Mouse (Mus musculus): ENCODE measurements at regions not wholly inside any gene's neighbourhood (a gene's known extent, or its start where the extent isn't known, plus 50 kb on each side); places are given as distances from the start of the nearest gene placed in this dataset.

GRCm38 (mm10) chr5:76055849-76056248 lies 77.6 kb upstream of the Kdr start:
- peak; percentile 82 for ATAC-seq
- Histone ChIP-seq H3K27me3 (replicated peaks) (no peaks in the 10 kb centered on the region), H3K4me1 (replicated peaks) (no peaks in the 10 kb centered on the region), H3K4me3 (replicated peaks) (no peak overlapping the region), H3K4me2 (replicated peaks) (no peak overlapping the region), H3K27ac (no peak overlapping the region), H3K9me3 (no peaks in the 10 kb centered on the region), H3K36me3 (no peaks in the 10 kb centered on the region), H3K9ac (no peak overlapping the region)
- 62% methylated on average over 2 of the region's 2 CpGs for WGBS

GRCm38 (mm10) chr5:76052782-76053181 lies 74.5 kb upstream of the Kdr start:
- H3K9ac ChIP-seq = no peak overlapping the region
- no peaks in the 10 kb centered on the region for H3K9me3 ChIP-seq
- H3K27me3 ChIP-seq (replicated peaks) = no peaks in the 10 kb centered on the region
- no peak overlapping the region for H3K4me3 ChIP-seq (replicated peaks)
- WGBS = 96% methylated on average over 1 of the region's 1 CpGs
- ATAC-seq = no peak
- H3K4me2 ChIP-seq (replicated peaks) = no peak overlapping the region
- H3K4me1 ChIP-seq (replicated peaks) = no peaks in the 10 kb centered on the region
- H3K36me3 ChIP-seq = no peaks in the 10 kb centered on the region
- H3K27ac ChIP-seq = no peak overlapping the region

DNA sequence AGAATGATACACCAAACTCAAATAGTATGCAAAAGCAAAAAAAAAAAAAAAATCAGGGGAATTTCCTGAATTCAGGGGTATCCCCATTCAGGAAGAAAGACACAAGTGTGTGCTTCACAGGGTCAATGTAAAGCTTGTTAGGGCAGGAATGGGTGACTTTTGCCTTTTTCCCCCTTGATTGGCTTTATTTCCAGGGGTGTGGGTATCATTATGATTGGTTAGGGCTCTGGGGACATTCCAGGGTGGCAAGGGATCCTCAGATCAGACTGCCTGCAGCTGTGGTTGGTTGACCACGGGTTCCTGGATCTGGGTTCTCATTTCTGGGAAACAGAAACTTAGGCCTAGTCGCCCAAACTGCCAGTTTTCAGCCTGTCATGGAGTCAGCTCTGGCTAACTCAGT lies 73.4 kb upstream of the Kdr start:
- Histone ChIP-seq H3K27ac (no peak overlapping the region), H3K4me3 (replicated peaks) (no peak overlapping the region), H3K27me3 (replicated peaks) (no peaks in the 10 kb centered on the region), H3K36me3 (no peaks in the 10 kb centered on the region), H3K4me1 (replicated peaks) (no peaks in the 10 kb centered on the region), H3K9ac (no peak overlapping the region), H3K4me2 (replicated peaks) (no peak overlapping the region), H3K9me3 (no peaks in the 10 kb centered on the region)
- 81% methylated on average over 2 of the region's 2 CpGs for WGBS
- no peak for ATAC-seq

- Histone ChIP-seq H3K4me3 (replicated peaks) (no peak overlapping the region), H3K36me3 (no peaks in the 10 kb centered on the region), H3K27ac (no peak overlapping the region), H3K4me2 (replicated peaks) (no peak overlapping the region), H3K4me1 (replicated peaks) (no peaks in the 10 kb centered on the region), H3K9me3 (no peaks in the 10 kb centered on the region), H3K9ac (no peak overlapping the region), H3K27me3 (replicated peaks) (no peaks in the 10 kb centered on the region)
- 82% methylated on average over 9 of the region's 9 CpGs for WGBS
- no peak for ATAC-seq
Observed at GRCm38 (mm10) chr5:76048103-76048874, 70.0 kb upstream of the Kdr start.

GRCm38 (mm10) chr5:76043521-76044510 lies 65.6 kb upstream of the Kdr start:
- Histone ChIP-seq H3K36me3 (no peaks in the 10 kb centered on the region), H3K9me3 (no peaks in the 10 kb centered on the region), H3K4me1 (replicated peaks) (no peaks in the 10 kb centered on the region), H3K4me3 (replicated peaks) (no peak overlapping the region), H3K27ac (no peak overlapping the region), H3K9ac (no peak overlapping the region), H3K4me2 (replicated peaks) (no peak overlapping the region), H3K27me3 (replicated peaks) (no peaks in the 10 kb centered on the region)
- WGBS = 69% methylated on average over 14 of the region's 14 CpGs
- no peak for ATAC-seq

- H3K4me3 ChIP-seq (replicated peaks) = no peak overlapping the region
- no peak overlapping the region for H3K4me2 ChIP-seq (replicated peaks)
- no peak for ATAC-seq
- H3K36me3 ChIP-seq = no peaks in the 10 kb centered on the region
- H3K27me3 ChIP-seq (replicated peaks) = no peaks in the 10 kb centered on the region
- H3K9me3 ChIP-seq = no peaks in the 10 kb centered on the region
- no peaks in the 10 kb centered on the region for H3K4me1 ChIP-seq (replicated peaks)
- H3K9ac ChIP-seq = no peak overlapping the region
- WGBS = 66% methylated on average over 10 of the region's 10 CpGs
- H3K27ac ChIP-seq = no peak overlapping the region
Observed at GRCm38 (mm10) chr5:76040454-76041203, 62.4 kb upstream of the Kdr start.

DNA sequence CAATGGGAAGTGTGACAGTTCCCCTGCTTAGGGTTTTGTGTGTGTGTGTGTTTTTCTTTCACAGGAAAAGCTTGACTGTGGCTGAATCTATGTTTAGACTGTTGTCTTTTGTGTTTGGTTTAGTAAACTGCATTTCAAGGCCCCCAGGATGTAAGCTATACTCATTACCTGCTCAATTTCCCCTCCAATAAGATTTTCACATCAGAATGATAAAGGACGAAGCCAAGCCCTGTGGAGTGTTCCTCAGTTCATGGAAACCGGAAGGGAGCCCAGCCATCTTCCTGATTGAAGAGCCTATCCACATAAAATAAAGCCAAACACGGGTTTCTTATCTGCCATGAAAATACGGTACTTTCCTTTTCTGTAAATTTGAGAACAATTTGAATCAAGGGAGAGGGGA lies 50.5 kb upstream of the Kdr start:
- WGBS = 42% methylated on average over 4 of the region's 4 CpGs
- H3K9me3 ChIP-seq = no peaks in the 10 kb centered on the region
- ATAC-seq = no peak
- H3K4me1 ChIP-seq (replicated peaks) = no peaks in the 10 kb centered on the region
- H3K36me3 ChIP-seq = no peaks in the 10 kb centered on the region
- H3K9ac ChIP-seq = no peak overlapping the region
- no peak overlapping the region for H3K27ac ChIP-seq
- no peak overlapping the region for H3K4me3 ChIP-seq (replicated peaks)
- H3K4me2 ChIP-seq (replicated peaks) = no peak overlapping the region
- no peaks in the 10 kb centered on the region for H3K27me3 ChIP-seq (replicated peaks)
